Mouse (Mus musculus) forebrain, embryonic 11.5 days (tissue): ENCODE data around the gene Senp3. TPM values are rescaled to one million over a fixed set of nuclear protein-coding genes. Genes with fewer than 3 reads are reported as not detected.
"Not testable (repeated sequence)": the region's sequence is repeated elsewhere in the genome, so short reads cannot be mapped to it uniquely, and the experiment has no call there.

ENCODE experiments used
- ATAC-seq: fragments of 200-750 bp; cut with Nextera tagmentation; replicated peaks from 2 replicates; pipeline ENCODE4 v1.8.0; 2017; ENCODE audit warnings: moderate TSS enrichment; ENCODE audit not compliant: low FRiP score
- DNase-seq: peaks from one replicate; pipeline ENCODE4 v3.0.0-alpha.2; 2017; ENCODE audit warnings: low spot score
- H3K27ac ChIP-seq: fragments of 300-500 bp; sonication (generic); 2 replicates; pipeline ENCODE4 v1.5.1; 2014; ENCODE audit warnings: low read depth, low read length
- H3K27me3 ChIP-seq: fragments of 300-500 bp; sonication (generic); 2 replicates; pipeline ENCODE4 v1.6.1; 2014; ENCODE audit warnings: mild to moderate bottlenecking, low read length, mixed read lengths; ENCODE audit not compliant: control insufficient read depth, insufficient read depth
- H3K36me3 ChIP-seq: fragments of 300-500 bp; sonication (generic); 2 replicates; pipeline ENCODE4 v1.6.1; 2014; ENCODE audit warnings: mild to moderate bottlenecking, low read length, moderate library complexity, mixed read lengths; ENCODE audit not compliant: control insufficient read depth, insufficient read depth
- H3K4me1 ChIP-seq: fragments of 300-500 bp; sonication (generic); replicated peaks from 2 replicates; pipeline ENCODE4 v1.6.1; 2014; ENCODE audit warnings: low read length, mixed read lengths; ENCODE audit not compliant: control insufficient read depth, insufficient read depth
- H3K4me2 ChIP-seq: fragments of 300-500 bp; sonication (generic); 2 replicates; pipeline ENCODE4 v1.6.1; 2014; ENCODE audit warnings: low read depth, mild to moderate bottlenecking, low read length, moderate library complexity, mixed read lengths; ENCODE audit not compliant: severe bottlenecking
- H3K4me3 ChIP-seq: fragments of 300-500 bp; sonication (generic); 2 replicates; pipeline ENCODE4 v1.5.1; 2014; ENCODE audit warnings: low read depth, low read length
- H3K9ac ChIP-seq: fragments of 300-500 bp; sonication (generic); 2 replicates; pipeline ENCODE4 v1.6.1; 2014; ENCODE audit warnings: low read length
- H3K9me3 ChIP-seq: fragments of 300-500 bp; sonication (generic); 2 replicates; pipeline ENCODE4 v1.6.1; 2016; ENCODE audit warnings: low read length, mixed read lengths; ENCODE audit not compliant: control insufficient read depth
- WGBS: fragments of 180-500 bp; shearing (Covaris S2); extraction: QIAGEN DNeasy Blood & Tissue Kit; methylation state at CpG from one replicate; pipeline ENCODE4 v1.1.7; 2014; 5-methylcytosine and 5-hydroxymethylcytosine counted together
- polyA plus RNA-seq: library from polyadenylated mRNA; unstranded; fragments of >200 nt; fragmentation: Nextera tagmentation; extraction: Ambion mirVana; gene quantifications from 2 replicates; pipeline ENCODE4 v1.2.1, GENCODE M21; 2014

Gene Senp3
- 110 and 117 TPM in 2 replicates for polyA plus RNA-seq

DNA sequence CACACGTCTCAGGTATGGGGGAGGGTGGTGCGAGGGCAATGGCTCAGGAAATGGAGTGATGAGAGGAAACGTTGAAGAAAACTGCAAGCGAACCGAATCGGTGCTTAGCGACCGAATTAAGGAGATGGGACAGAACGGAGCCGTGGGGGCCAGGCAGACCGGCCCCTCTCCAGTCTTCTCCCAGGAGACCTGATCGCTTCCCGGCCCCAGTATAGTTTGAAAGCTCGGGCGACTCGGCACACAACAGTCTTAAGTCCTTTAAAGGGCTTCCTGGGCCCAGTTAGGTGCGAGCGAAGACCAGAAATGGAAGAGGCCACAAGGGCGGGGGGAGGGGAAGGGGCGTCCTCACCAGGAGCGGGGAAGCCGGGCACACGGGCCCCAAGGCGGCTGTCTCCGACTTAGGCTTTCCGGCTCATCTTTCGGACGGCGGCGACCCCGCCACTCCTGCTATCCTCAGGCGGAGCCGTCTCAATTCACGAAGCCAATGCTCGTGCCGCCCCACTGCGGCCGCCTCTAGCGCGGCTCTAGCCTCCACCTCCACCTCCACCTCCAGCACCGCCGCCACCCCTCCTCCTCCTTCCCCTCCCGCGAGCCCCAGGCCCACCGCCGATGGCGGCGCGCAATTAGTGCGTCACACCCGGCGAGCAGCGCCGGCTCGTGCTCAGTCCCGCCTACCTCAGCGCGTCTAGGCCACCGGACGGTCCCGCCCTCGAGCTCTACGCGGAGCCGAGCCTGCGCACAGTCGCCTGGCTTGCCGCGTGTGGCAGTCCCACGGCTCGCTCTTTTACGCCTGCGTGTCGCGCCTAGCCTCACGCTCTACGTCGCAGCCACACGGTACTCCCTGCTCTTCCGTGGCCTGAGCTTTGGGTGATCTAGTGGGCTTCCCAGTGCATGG is at the start of gene Senp3:
Gene Senp3, minus strand, starts transcription at position 771 of the 895 bp plus-strand sequence.
- peak within 1 kb of the TSS; percentile 92 for H3K27ac ChIP-seq
- WGBS: 1% methylated on average over 73 of the region's 80 CpGs
- ATAC-seq: peak; percentile 95
- H3K4me1 ChIP-seq: peaks cover 12% of the 10 kb centered on the region; the same call in 1 of the 2 replicates
- peak within 1 kb of the TSS; percentile 83 for H3K9ac ChIP-seq
- peaks cover 2% of the 10 kb centered on the region; the same call in 1 of the 2 replicates for H3K36me3 ChIP-seq
- H3K9me3 ChIP-seq: no peaks in the 10 kb centered on the region
- peak within 1 kb of the TSS; percentile 85 for H3K4me3 ChIP-seq
- peak within 1 kb of the TSS; percentile 94 for H3K4me2 ChIP-seq
- H3K27me3 ChIP-seq: no peaks in the 10 kb centered on the region
- DNase-seq: peak; percentile 99

GRCm38 (mm10) chr11:69731408-69731807 is 49.5 kb upstream of the Senp3 start:
- H3K27ac ChIP-seq, H3K4me1 ChIP-seq, H3K27me3 ChIP-seq, DNase-seq, H3K9ac ChIP-seq, H3K4me3 ChIP-seq, H3K9me3 ChIP-seq, H3K4me2 ChIP-seq, ATAC-seq: not testable (repeated sequence)
- 64% methylated on average over 3 of the region's 3 CpGs for WGBS
- peaks cover 20% of the 10 kb centered on the region; the same call in 1 of the 2 replicates for H3K36me3 ChIP-seq

GRCm38 (mm10) chr11:69729063-69729462 is 47.2 kb upstream of the Senp3 start:
- ATAC-seq: no peak
- no peak overlapping the region for H3K4me3 ChIP-seq

GRCm38 (mm10) chr11:69725951-69726350 is 44.1 kb upstream of the Senp3 start:
- no peaks in the 10 kb centered on the region for H3K9me3 ChIP-seq
- no peaks in the 10 kb centered on the region for H3K4me1 ChIP-seq
- no peaks in the 10 kb centered on the region for H3K36me3 ChIP-seq
- no peak overlapping the region for H3K9ac ChIP-seq
- no peak overlapping the region for H3K27ac ChIP-seq
- H3K27me3 ChIP-seq: no peaks in the 10 kb centered on the region
- no peak overlapping the region for H3K4me3 ChIP-seq
- H3K4me2 ChIP-seq: no peak overlapping the region
- ATAC-seq (no peak), DNase-seq (no peak)
- WGBS: 51% methylated on average over 5 of the region's 5 CpGs

More at GRCm38 (mm10) chr11:69729063-69729462, 47.2 kb upstream of the Senp3 start:
- H3K4me1 ChIP-seq: no peaks in the 10 kb centered on the region
- no peaks in the 10 kb centered on the region for H3K27me3 ChIP-seq
- DNase-seq: peak; percentile 78
- H3K9ac ChIP-seq: no peak overlapping the region
- no peaks in the 10 kb centered on the region; the same call in 1 of the 2 replicates for H3K36me3 ChIP-seq
- H3K9me3 ChIP-seq: no peaks in the 10 kb centered on the region
- H3K27ac ChIP-seq: no peak overlapping the region
- H3K4me2 ChIP-seq: no peak overlapping the region
- WGBS: 15% methylated on average over 3 of the region's 3 CpGs

GRCm38 (mm10) chr11:69723074-69723473 is 41.2 kb upstream of the Senp3 start:
- Histone ChIP-seq H3K9ac (no peak overlapping the region), H3K27me3 (no peaks in the 10 kb centered on the region), H3K27ac (no peak overlapping the region), H3K4me3 (no peak overlapping the region), H3K4me2 (no peak overlapping the region), H3K9me3 (no peaks in the 10 kb centered on the region), H3K36me3 (no peaks in the 10 kb centered on the region), H3K4me1 (no peaks in the 10 kb centered on the region; the same call in 1 of the 2 replicates)
- ATAC-seq: no peak
- no peak for DNase-seq
- WGBS: 56% methylated on average over 2 of the region's 2 CpGs

DNA sequence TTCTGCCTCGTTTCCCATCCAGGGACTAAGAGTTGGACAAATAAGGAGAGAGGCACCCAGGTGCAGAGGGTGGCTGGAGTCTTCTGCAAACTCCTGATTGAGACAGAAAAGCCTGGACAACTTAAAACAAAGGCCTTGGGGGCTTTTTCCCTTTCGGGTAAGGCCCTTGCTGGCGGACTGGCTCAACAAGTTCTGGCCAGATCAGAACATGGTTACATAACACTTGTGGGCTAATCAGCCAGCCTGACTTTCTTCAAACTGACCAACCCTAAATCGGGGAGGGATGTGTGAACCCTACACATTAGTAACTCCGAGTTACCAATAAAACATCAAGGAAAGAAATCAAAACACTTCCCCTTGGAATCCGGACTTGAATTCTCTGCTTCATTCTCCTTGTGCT is 39.0 kb upstream of the Senp3 start:
- ATAC-seq (no peak), DNase-seq (no peak)
- Histone ChIP-seq H3K36me3 (no peaks in the 10 kb centered on the region), H3K4me1 (no peaks in the 10 kb centered on the region; the same call in 1 of the 2 replicates), H3K27ac (no peak overlapping the region), H3K9ac (no peak overlapping the region), H3K4me2 (no peak overlapping the region), H3K27me3 (no peaks in the 10 kb centered on the region), H3K4me3 (no peak overlapping the region), H3K9me3 (no peaks in the 10 kb centered on the region)
- WGBS: 86% methylated on average over 6 of the region's 6 CpGs

GRCm38 (mm10) chr11:69719423-69719822 is 37.5 kb upstream of the Senp3 start:
- Histone ChIP-seq H3K9ac (no peak overlapping the region), H3K36me3 (no peaks in the 10 kb centered on the region), H3K4me1 (no peaks in the 10 kb centered on the region; the same call in 1 of the 2 replicates), H3K9me3 (no peaks in the 10 kb centered on the region), H3K4me2 (no peak overlapping the region), H3K27ac (no peak overlapping the region), H3K27me3 (no peaks in the 10 kb centered on the region), H3K4me3 (no peak overlapping the region)
- no peak for ATAC-seq
- no peak for DNase-seq
- WGBS: 73% methylated on average over 6 of the region's 6 CpGs

GRCm38 (mm10) chr11:69718661-69719060 is 36.8 kb upstream of the Senp3 start:
- peak; percentile 62 for DNase-seq

More at GRCm38 (mm10) chr11:69718661-69719060, 36.8 kb upstream of the Senp3 start:
- Histone ChIP-seq H3K4me3 (no peak overlapping the region), H3K27ac (no peak overlapping the region), H3K9me3 (no peaks in the 10 kb centered on the region), H3K36me3 (no peaks in the 10 kb centered on the region), H3K27me3 (no peaks in the 10 kb centered on the region), H3K4me1 (no peaks in the 10 kb centered on the region; the same call in 1 of the 2 replicates), H3K4me2 (0 out of 2 replicates have a peak overlapping the region, but pooled peaks have one; percentile 21), H3K9ac (no peak overlapping the region)
- WGBS: 35% methylated on average over 15 of the region's 15 CpGs
- ATAC-seq: no peak
